Mouse (Mus musculus) neural tube, embryonic 11.5 days (tissue): ENCODE data around the gene Rpa2. TPM values are rescaled to one million over a fixed set of nuclear protein-coding genes. Genes with fewer than 3 reads are reported as not detected.
A peak's percentile ranks its signal among the peaks of the same experiment; 100 is the strongest.

ENCODE experiments used
- ATAC-seq: fragments of 200-750 bp; cut with Nextera tagmentation; 2 replicates; pipeline ENCODE4 v1.8.0; 2017; ENCODE audit warnings: moderate number of reproducible peaks, mild to moderate bottlenecking, moderate TSS enrichment, moderate library complexity; ENCODE audit not compliant: insufficient read depth, low FRiP score, low TSS enrichment
- DNase-seq: peaks from one replicate; pipeline ENCODE4 v3.0.0-alpha.2; 2015; ENCODE audit warnings: low spot score
- H3K27ac ChIP-seq: fragments of 300-500 bp; sonication (generic); 2 replicates; pipeline ENCODE4 v1.5.1; 2014; ENCODE audit warnings: low read depth, mild to moderate bottlenecking, low read length
- H3K27me3 ChIP-seq: fragments of 300-500 bp; sonication (generic); 2 replicates; pipeline ENCODE4 v1.6.1; 2014; ENCODE audit warnings: mild to moderate bottlenecking, low read length, mixed read lengths; ENCODE audit not compliant: control insufficient read depth, insufficient read depth
- H3K36me3 ChIP-seq: fragments of 300-500 bp; sonication (generic); 2 replicates; pipeline ENCODE4 v1.6.1; 2014; ENCODE audit warnings: mild to moderate bottlenecking, low read length, moderate library complexity, mixed read lengths; ENCODE audit not compliant: control insufficient read depth, insufficient read depth
- H3K4me1 ChIP-seq: fragments of 300-500 bp; sonication (generic); 2 replicates; pipeline ENCODE4 v1.6.1; 2014; ENCODE audit warnings: low read length, mixed read lengths; ENCODE audit not compliant: control insufficient read depth, insufficient read depth
- H3K4me2 ChIP-seq: fragments of 300-500 bp; sonication (generic); 2 replicates; pipeline ENCODE4 v1.6.1; 2014; ENCODE audit warnings: low read depth, mild to moderate bottlenecking, moderate library complexity
- H3K4me3 ChIP-seq: fragments of 300-500 bp; sonication (generic); 2 replicates; pipeline ENCODE4 v1.5.1; 2014; ENCODE audit warnings: low read depth, low read length
- H3K9ac ChIP-seq: fragments of 300-500 bp; sonication (generic); 2 replicates; pipeline ENCODE4 v1.6.1; 2014; ENCODE audit warnings: mild to moderate bottlenecking, low read length
- H3K9me3 ChIP-seq: fragments of 300-500 bp; sonication (generic); 2 replicates; pipeline ENCODE4 v1.6.1; 2016; ENCODE audit warnings: low read length; ENCODE audit not compliant: control insufficient read depth
- WGBS: fragments of 180-500 bp; shearing (Covaris S2); extraction: QIAGEN DNeasy Blood & Tissue Kit; methylation state at CpG from one replicate; pipeline ENCODE4 v1.1.7; 2014; 5-methylcytosine and 5-hydroxymethylcytosine counted together
- polyA plus RNA-seq: library from polyadenylated mRNA; unstranded; fragments of >200 nt; fragmentation: Nextera tagmentation; extraction: Ambion mirVana; gene quantifications from 2 replicates; pipeline ENCODE4 v1.2.1, GENCODE M21; 2014

Rpa2 gene
- polyA plus RNA-seq = 123 and 132 TPM in 2 replicates

DNA sequence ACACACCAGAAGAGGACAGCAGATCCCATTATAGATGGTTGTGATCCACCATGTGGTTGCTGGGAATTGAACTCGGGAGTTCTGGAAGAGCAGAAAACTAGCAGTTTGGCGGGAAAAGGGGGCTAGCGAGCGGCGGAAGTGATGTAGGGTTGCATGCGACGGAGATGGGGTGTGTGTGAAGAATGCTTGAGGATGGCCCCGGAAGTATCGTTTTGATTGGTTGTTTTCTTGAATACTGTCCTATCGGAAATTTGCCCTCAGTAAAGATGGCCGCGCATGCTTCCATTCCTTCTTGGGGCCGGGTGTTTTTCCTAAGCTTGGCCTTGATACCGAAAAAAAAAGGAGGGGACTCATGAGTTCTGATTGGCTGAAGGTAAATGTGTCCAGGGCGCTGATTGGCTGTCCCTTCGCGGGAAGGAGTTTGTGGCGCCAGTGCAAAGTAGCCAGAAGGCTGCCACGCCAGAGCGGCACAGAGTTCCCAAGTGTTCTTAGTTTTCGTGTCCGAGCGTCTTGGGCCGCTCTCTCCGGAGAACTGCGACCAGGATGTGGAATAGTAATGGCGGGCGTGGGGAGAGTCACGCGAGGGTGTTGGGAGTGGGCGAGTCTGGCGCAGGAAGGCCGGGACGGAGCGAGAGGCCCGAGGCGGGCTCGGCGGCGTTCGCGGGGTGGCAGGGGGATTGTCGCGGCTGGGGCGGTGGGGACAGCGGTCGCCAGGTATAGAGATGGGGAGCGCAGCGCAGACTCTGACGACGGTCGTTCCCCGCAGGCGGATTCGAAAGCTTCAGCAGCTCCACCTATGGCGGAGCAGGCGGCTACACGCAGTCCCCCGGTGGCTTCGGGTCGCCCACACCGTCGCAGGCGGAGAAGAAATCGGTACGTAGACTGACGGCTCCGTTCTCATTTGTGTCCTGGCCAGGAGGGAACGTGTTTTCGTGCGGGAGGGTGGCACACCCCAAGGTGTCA is at the start of gene Rpa2:
Gene Rpa2, plus strand, starts transcription at position 419 of the 963 bp plus-strand sequence.
- ATAC-seq (peak; percentile 94), DNase-seq (peak; percentile 98)
- Histone ChIP-seq H3K9me3 (no peaks in the 10 kb centered on the region), H3K27me3 (no peaks in the 10 kb centered on the region), H3K4me3 (peak within 1 kb of the TSS; percentile 68), H3K4me1 (peaks cover 4% of the 10 kb centered on the region; the same call in 1 of the 2 replicates), H3K27ac (no peak within 1 kb of the TSS), H3K4me2 (peak within 1 kb of the TSS; percentile 81), H3K36me3 (peaks cover 6% of the 10 kb centered on the region; the same call in 1 of the 2 replicates), H3K9ac (peak within 1 kb of the TSS; percentile 59)
- WGBS = under 1% methylated on average over 71 of the region's 71 CpGs

DNA sequence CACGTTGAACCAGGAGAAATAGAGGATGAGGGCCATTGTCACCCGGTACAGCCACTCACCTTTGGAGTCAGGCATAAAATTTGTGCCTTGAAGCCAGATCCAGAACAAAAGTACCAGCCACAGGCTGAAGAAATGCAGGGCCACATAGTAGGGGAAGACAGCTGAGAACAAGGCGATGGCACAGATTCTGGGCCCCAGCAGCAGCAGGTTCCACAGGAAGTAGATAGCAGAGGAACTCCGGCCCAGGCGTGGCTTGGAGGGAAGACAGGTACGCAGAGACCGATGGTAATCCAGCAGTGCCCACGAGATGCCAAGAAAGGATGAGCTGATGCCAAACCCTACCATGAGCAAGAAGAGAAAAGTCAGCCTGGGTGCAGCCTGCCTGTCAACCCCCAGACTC is 39.9 kb upstream of the Rpa2 start:
- H3K4me1 ChIP-seq = no peaks in the 10 kb centered on the region
- H3K27ac ChIP-seq = no peak overlapping the region
- no peak overlapping the region for H3K4me3 ChIP-seq
- 0 out of 2 replicates have a peak, but pooled peaks cover 2% of the 10 kb centered on the region for H3K36me3 ChIP-seq
- no peak for ATAC-seq
- 91% methylated on average over 8 of the region's 8 CpGs for WGBS
- no peak overlapping the region for H3K9ac ChIP-seq
- no peak overlapping the region for H3K4me2 ChIP-seq
- no peaks in the 10 kb centered on the region for H3K27me3 ChIP-seq
- no peak for DNase-seq
- H3K9me3 ChIP-seq = no peaks in the 10 kb centered on the region

DNA sequence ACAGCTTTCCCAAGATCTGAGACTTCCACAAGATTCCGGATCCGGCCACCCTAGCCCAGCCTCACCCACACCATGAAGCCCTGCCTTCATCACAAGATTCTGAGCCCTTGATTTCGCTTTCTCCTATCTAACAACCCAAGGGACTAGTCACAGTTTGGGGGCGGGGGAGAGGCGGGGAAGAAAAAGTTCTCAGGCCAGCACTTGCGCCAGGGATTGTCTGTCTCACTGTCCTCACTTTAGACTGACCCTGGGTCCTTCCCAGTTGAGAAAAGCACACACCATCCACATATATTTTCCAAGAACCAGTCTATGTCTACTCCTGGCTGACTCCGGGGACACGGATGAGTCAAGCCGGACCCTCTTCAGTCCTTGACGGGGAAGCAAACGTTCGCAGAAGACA is 36.5 kb upstream of the Rpa2 start:
- peak overlapping the region; percentile 49 for H3K4me3 ChIP-seq
- ATAC-seq (no peak), DNase-seq (no peak)
- WGBS = 49% methylated on average over 12 of the region's 12 CpGs
- H3K9me3 ChIP-seq = no peaks in the 10 kb centered on the region
- no peak overlapping the region for H3K27ac ChIP-seq
- peak overlapping the region; percentile 91 for H3K4me2 ChIP-seq
- H3K9ac ChIP-seq = no peak overlapping the region
- H3K36me3 ChIP-seq = 0 out of 2 replicates have a peak, but pooled peaks cover 2% of the 10 kb centered on the region
- H3K27me3 ChIP-seq = no peaks in the 10 kb centered on the region
- no peaks in the 10 kb centered on the region for H3K4me1 ChIP-seq

DNA sequence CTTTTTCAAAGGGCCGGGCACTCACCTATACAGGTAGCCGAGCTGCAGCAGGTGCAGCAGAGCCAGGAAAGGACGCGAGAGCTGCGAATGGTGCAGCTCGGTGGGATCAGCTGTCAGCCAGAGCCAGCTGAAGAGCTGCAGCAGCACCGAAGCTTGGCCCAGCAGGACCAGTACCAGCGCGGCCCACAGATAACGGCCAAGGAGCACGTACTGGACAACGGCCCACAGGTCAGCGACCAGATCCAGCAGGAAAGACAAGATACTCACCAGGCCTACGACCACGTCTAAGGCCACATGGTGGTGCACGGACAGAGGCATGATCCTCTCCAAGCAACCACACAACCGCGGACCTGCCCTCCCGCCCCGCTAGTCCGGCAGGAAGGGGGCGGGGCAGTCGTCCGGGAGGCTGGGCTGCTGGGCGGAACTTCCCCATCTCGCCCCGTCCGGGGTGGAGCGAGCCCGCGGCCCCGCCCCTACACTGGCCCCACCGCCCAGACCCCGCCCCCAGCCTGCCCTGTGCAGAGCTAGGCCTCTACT is 35.9 kb upstream of the Rpa2 start, which contains the start of gene Xkr8:
Gene Xkr8, minus strand, starts transcription at position 399 of the 537 bp plus-strand sequence.
- H3K4me3 ChIP-seq = peak within 1 kb of the TSS; percentile 49
- no peak within 1 kb of the TSS for H3K27ac ChIP-seq
- 2% methylated on average over 34 of the region's 34 CpGs for WGBS
- peak within 1 kb of the TSS; percentile 91 for H3K4me2 ChIP-seq
- H3K9me3 ChIP-seq = no peaks in the 10 kb centered on the region
- no peaks in the 10 kb centered on the region for H3K27me3 ChIP-seq
- peak; percentile 88 for ATAC-seq
- DNase-seq = peak; percentile 89
- no peaks in the 10 kb centered on the region for H3K4me1 ChIP-seq
- 0 out of 2 replicates have a peak, but pooled peaks cover 2% of the 10 kb centered on the region for H3K36me3 ChIP-seq
- H3K9ac ChIP-seq = peak within 1 kb of the TSS; percentile 63

DNA sequence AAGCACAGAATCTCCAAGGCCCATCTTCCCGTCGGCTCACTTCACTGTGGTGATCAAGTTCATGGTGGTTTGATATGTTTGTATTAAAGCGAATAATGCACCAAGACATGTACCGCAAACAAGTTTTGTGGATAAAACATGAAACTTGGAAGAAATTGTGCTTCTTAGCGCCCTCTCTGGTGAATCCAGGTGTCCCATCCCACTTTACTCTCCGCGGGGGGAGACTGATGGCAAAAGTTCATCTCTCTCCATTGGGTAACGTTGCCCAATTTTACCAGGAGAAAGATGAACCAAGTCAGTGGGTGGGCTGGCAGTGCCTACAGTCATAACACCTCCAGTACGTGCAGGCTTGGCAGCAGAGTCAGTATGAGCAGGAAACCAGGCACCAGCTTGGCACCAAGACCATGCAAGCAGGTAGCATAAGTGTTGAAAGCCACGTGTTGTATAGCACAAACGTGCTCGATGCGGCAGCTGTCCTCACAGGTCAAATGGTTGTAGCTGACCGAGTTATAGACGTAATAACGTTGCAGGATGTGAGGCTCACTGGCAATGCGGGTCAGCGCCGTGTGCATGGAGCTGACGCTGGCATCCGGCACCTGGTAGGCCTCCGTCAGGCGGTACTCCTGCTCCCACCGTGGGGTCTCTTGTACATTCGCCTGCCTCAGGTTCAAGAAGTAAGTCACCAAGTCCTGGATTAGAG is 34.9 kb upstream of the Rpa2 start:
- no peaks in the 10 kb centered on the region for H3K27me3 ChIP-seq
- no peak overlapping the region for H3K4me2 ChIP-seq
- H3K27ac ChIP-seq = no peak overlapping the region
- H3K4me3 ChIP-seq = no peak overlapping the region
- no peaks in the 10 kb centered on the region for H3K9me3 ChIP-seq
- DNase-seq = no peak
- 91% methylated on average over 25 of the region's 25 CpGs for WGBS
- no peak for ATAC-seq
- H3K4me1 ChIP-seq = no peaks in the 10 kb centered on the region
- H3K36me3 ChIP-seq = no peaks in the 10 kb centered on the region
- no peak overlapping the region for H3K9ac ChIP-seq

DNA sequence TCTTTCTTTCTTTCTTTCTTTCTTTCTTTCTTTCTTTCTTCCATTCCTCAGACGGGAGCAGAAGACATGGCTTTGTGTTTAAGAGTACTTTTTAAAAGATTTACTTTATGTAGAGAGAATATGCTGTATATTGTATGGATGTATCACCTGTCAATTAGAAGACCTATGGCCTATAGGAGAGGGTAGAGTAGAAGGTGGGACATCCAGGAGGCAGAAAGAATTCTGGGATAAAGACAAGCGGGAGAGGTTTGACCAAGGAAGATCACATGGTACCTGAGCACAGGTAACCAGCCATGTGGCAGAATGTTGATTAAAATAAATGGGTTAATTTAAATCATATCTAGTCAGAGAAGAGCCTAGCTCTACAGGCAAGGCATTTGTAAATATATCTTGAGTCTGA is 33.4 kb upstream of the Rpa2 start:
- DNase-seq (no peak), ATAC-seq (no peak)
- Histone ChIP-seq H3K9me3 (no peaks in the 10 kb centered on the region), H3K36me3 (no peaks in the 10 kb centered on the region), H3K4me3 (no peak overlapping the region), H3K4me1 (no peaks in the 10 kb centered on the region), H3K27me3 (no peaks in the 10 kb centered on the region), H3K27ac (no peak overlapping the region), H3K4me2 (no peak overlapping the region), H3K9ac (no peak overlapping the region)
- 97% methylated on average over 2 of the region's 2 CpGs for WGBS

DNA sequence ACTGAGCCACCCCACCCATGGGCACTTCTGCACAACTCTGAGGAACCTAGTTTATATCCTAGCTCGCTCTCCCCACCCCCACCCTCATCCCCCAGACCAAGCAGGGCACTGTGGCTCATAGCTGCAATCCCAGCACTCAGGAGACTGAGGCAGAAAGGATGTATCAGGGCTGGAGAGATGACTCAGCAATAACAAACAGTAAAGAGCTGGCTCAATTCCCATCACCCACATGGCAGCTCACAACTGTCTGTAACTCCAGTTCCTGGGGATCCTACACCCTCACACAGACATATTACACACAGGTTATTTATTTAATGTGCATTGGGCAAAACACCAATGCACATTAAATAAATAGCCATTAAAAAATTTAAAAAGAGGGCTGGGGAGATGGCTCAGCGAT is 32.7 kb upstream of the Rpa2 start:
- no peak overlapping the region for H3K27ac ChIP-seq
- no peak overlapping the region for H3K4me3 ChIP-seq
- DNase-seq (no peak), ATAC-seq (no peak)
- WGBS = 70% methylated on average over 2 of the region's 2 CpGs
- no peaks in the 10 kb centered on the region for H3K4me1 ChIP-seq
- H3K27me3 ChIP-seq = no peaks in the 10 kb centered on the region
- no peaks in the 10 kb centered on the region for H3K9me3 ChIP-seq
- H3K36me3 ChIP-seq = no peaks in the 10 kb centered on the region
- H3K4me2 ChIP-seq = no peak overlapping the region
- H3K9ac ChIP-seq = no peak overlapping the region

DNA sequence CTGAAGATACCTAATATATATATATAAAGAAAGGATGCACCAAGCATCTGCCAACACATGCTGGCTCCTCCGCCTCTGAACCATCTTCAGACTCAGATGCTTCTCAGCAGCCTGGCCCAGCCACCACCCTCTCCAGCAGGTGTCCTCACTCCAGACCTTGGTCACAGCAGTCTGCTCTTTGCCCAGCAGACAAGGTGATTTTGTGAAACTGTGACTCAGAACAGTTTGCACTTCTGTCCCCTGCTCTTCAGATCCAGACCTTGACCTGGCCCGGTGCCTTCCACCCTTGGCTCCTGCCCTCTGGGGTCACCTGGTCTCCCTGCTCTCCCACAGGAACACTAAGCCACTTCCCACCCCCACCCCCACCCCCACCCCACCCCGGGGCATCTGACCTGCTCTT is 32.2 kb upstream of the Rpa2 start:
- DNase-seq (no peak), ATAC-seq (no peak)
- H3K9me3 ChIP-seq = no peaks in the 10 kb centered on the region
- no peak overlapping the region for H3K27ac ChIP-seq
- H3K36me3 ChIP-seq = no peaks in the 10 kb centered on the region
- no peak overlapping the region for H3K4me2 ChIP-seq
- no peaks in the 10 kb centered on the region for H3K4me1 ChIP-seq
- no peak overlapping the region for H3K4me3 ChIP-seq
- H3K9ac ChIP-seq = no peak overlapping the region
- H3K27me3 ChIP-seq = no peaks in the 10 kb centered on the region
- 71% methylated on average over 3 of the region's 3 CpGs for WGBS
